Mouse (Mus musculus) hindbrain, postnatal 0 days (tissue): ENCODE measurements around the gene Arhgef17. TPM values are rescaled to one million over a fixed set of nuclear protein-coding genes. Genes with fewer than 3 reads are reported as not detected.
A peak's percentile ranks its signal among the peaks of the same experiment; 100 is the strongest.

Experiments used
- ATAC-seq: fragments of 200-750 bp; cut with Nextera tagmentation; 2 replicates; pipeline ENCODE4 v1.8.0; 2017; ENCODE audit warnings: mild to moderate bottlenecking, moderate TSS enrichment, moderate library complexity
- DNase-seq: peaks from one replicate; pipeline ENCODE4 v3.0.0-alpha.2; 2015; ENCODE audit warnings: low spot score
- H3K27ac ChIP-seq: fragments of 300-500 bp; sonication (generic); 2 replicates; pipeline ENCODE4 v1.5.1; 2014; ENCODE audit warnings: mild to moderate bottlenecking
- H3K27me3 ChIP-seq: fragments of 300-500 bp; sonication (generic); 2 replicates; pipeline ENCODE4 v1.6.1; 2014; ENCODE audit warnings: low read length, mixed read lengths; ENCODE audit not compliant: insufficient read depth
- H3K36me3 ChIP-seq: fragments of 300-500 bp; sonication (generic); 2 replicates; pipeline ENCODE4 v1.6.1; 2014; ENCODE audit warnings: low read length, mixed read lengths; ENCODE audit not compliant: insufficient read depth
- H3K4me1 ChIP-seq: fragments of 300-500 bp; sonication (generic); 2 replicates; pipeline ENCODE4 v1.6.1; 2014; ENCODE audit warnings: antibody characterized with exemption, low read length, mixed read lengths; ENCODE audit not compliant: insufficient read depth
- H3K4me2 ChIP-seq: fragments of 300-500 bp; sonication (generic); 2 replicates; pipeline ENCODE4 v1.6.1; 2014; ENCODE audit warnings: low read depth, mild to moderate bottlenecking, low read length, moderate library complexity, mixed read lengths
- H3K4me3 ChIP-seq: fragments of 300-500 bp; sonication (generic); 2 replicates; pipeline ENCODE4 v1.5.1; 2014; ENCODE audit warnings: low read length
- H3K9ac ChIP-seq: fragments of 300-500 bp; sonication (generic); replicated peaks from 2 replicates; pipeline ENCODE4 v1.6.1; 2014; ENCODE audit warnings: mild to moderate bottlenecking, low read length, moderate library complexity, mixed read lengths
- H3K9me3 ChIP-seq: fragments of 300-500 bp; sonication (generic); 2 replicates; pipeline ENCODE4 v1.6.1; 2016; ENCODE audit warnings: low read length, mixed read lengths
- CTCF ChIP-seq: IDR thresholded peaks from 2 replicates; pipeline ENCODE4 v1.5.1; 2016; ENCODE audit warnings: antibody characterized with exemption, control low read depth, low read depth
- WGBS: fragments of 180-500 bp; shearing (Covaris S2); extraction: QIAGEN DNeasy Blood & Tissue Kit; methylation state at CpG from one replicate; pipeline ENCODE4 v1.1.7; 2014; 5-methylcytosine and 5-hydroxymethylcytosine counted together
- polyA plus RNA-seq: library from polyadenylated mRNA; unstranded; fragments of >200 nt; fragmentation: Nextera tagmentation; extraction: Ambion mirVana; gene quantifications from 2 replicates; pipeline ENCODE4 v1.2.1, GENCODE M21; 2015
- total RNA-seq: library from RNA; depleted of rRNA; stranded (reverse); fragments of >200 nt; gene quantifications from 2 replicates; pipeline ENCODE4 v1.2.3, GENCODE M21; 2014

The Arhgef17 gene
- total and polyA plus RNA-seq, 2 experiments from 2014 or later, result 10.1 to 72.3 TPM

- no peak for ATAC-seq
- Histone ChIP-seq H3K27me3 (no peaks in the 10 kb centered on the region), H3K4me3 (no peak overlapping the region), H3K27ac (no peak overlapping the region), H3K9ac (no peak overlapping the region), H3K36me3 (no peaks in the 10 kb centered on the region), H3K4me2 (no peak overlapping the region), H3K9me3 (no peaks in the 10 kb centered on the region), H3K4me1 (no peaks in the 10 kb centered on the region)
- DNase-seq, result no peak
- TF ChIP-seq CTCF, result no peak
- 83% methylated on average over 6 of the region's 6 CpGs for whole genome bisulfite sequencing
Observed at GRCm38 (mm10) chr7:100968376-100968775, 36.5 kb upstream of the Arhgef17 start.

DNA sequence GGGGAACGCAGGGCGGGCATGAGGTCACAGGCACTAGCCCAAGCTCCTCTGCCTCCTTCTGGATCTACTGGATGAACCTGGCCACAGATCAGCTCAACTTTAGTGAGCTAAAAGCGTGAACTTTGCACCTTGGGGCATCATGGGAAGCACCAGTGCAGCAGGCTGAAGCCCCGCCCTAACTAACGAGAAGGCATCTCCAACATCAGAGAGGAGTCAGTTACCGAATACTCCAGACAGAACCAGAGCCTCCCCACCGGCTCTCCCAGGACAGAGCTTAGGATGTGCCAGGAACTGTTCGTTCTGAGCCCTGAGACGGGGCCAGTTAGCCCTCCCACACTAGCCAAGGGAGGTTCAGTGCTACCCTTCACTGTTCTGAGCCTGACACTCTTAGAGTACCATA, 35.9 kb upstream of the Arhgef17 start:
- no peaks in the 10 kb centered on the region for H3K9me3 ChIP-seq
- WGBS, result 85% methylated on average over 9 of the region's 9 CpGs
- no peak overlapping the region for H3K27ac ChIP-seq
- DNase-seq (no peak), ATAC-seq (no peak)
- no peak overlapping the region for H3K4me3 ChIP-seq
- H3K36me3 ChIP-seq, result no peaks in the 10 kb centered on the region
- H3K27me3 ChIP-seq, result no peaks in the 10 kb centered on the region
- no peak overlapping the region for H3K9ac ChIP-seq
- H3K4me2 ChIP-seq, result no peak overlapping the region
- H3K4me1 ChIP-seq, result no peaks in the 10 kb centered on the region
- no peak for TF ChIP-seq CTCF

DNA sequence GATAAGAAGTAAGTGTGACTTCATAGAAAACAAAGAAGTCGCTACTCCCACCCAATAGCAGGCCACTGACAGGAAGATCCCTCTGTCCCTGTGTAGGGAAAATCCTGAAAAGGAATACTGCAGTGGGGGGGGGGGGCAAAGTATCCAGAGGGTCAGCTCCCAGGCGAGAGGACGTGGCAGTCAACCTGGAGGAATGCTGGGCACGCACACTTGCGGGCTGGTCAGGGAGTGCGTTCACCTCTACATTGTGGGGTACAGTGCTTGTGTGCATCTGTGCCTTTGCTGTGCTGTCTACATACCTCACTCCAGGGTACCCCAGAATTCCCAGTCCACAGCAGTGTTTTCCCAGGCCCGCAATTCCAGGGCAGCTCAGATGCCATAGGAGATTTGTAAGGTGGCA, 34.1 kb upstream of the Arhgef17 start:
- H3K36me3 ChIP-seq, result no peaks in the 10 kb centered on the region
- no peak overlapping the region for H3K9ac ChIP-seq
- TF ChIP-seq CTCF, result no peak
- H3K27me3 ChIP-seq, result no peaks in the 10 kb centered on the region
- WGBS, result 83% methylated on average over 7 of the region's 7 CpGs
- no peaks in the 10 kb centered on the region for H3K9me3 ChIP-seq
- no peaks in the 10 kb centered on the region for H3K4me1 ChIP-seq
- H3K4me2 ChIP-seq, result no peak overlapping the region
- no peak for DNase-seq
- no peak overlapping the region for H3K4me3 ChIP-seq
- no peak overlapping the region for H3K27ac ChIP-seq
- no peak for ATAC-seq

GRCm38 (mm10) chr7:100965079-100965478, 33.2 kb upstream of the Arhgef17 start:
- no peak overlapping the region for H3K9ac ChIP-seq
- H3K27ac ChIP-seq, result no peak overlapping the region
- no peak overlapping the region for H3K4me3 ChIP-seq
- H3K4me1 ChIP-seq, result no peaks in the 10 kb centered on the region
- 20% methylated on average over 4 of the region's 4 CpGs for WGBS
- no peaks in the 10 kb centered on the region for H3K9me3 ChIP-seq
- no peaks in the 10 kb centered on the region for H3K36me3 ChIP-seq
- H3K27me3 ChIP-seq, result no peaks in the 10 kb centered on the region
- H3K4me2 ChIP-seq, result no peak overlapping the region
- peak; percentile 56 for DNase-seq
- peak; percentile 86 for TF ChIP-seq CTCF
- peak; percentile 50; the same call in 1 of the 2 replicates for ATAC-seq

GRCm38 (mm10) chr7:100964242-100964641, 32.3 kb upstream of the Arhgef17 start:
- TF ChIP-seq CTCF, result no peak
- ATAC-seq (no peak), DNase-seq (no peak)
- no peaks in the 10 kb centered on the region for H3K27me3 ChIP-seq
- H3K9ac ChIP-seq, result no peak overlapping the region
- 80% methylated on average over 6 of the region's 6 CpGs for WGBS
- no peak overlapping the region for H3K27ac ChIP-seq
- H3K4me2 ChIP-seq, result no peak overlapping the region
- no peaks in the 10 kb centered on the region for H3K4me1 ChIP-seq
- H3K9me3 ChIP-seq, result no peaks in the 10 kb centered on the region
- H3K4me3 ChIP-seq, result no peak overlapping the region
- no peaks in the 10 kb centered on the region for H3K36me3 ChIP-seq

- H3K9me3 ChIP-seq, result no peaks in the 10 kb centered on the region
- ATAC-seq, result no peak
- no peaks in the 10 kb centered on the region for H3K36me3 ChIP-seq
- H3K4me2 ChIP-seq, result no peak overlapping the region
- no peak overlapping the region for H3K9ac ChIP-seq
- no peak for DNase-seq
- WGBS, result 69% methylated on average over 8 of the region's 8 CpGs
- H3K4me1 ChIP-seq, result no peaks in the 10 kb centered on the region
- H3K4me3 ChIP-seq, result no peak overlapping the region
- TF ChIP-seq CTCF, result no peak
- H3K27ac ChIP-seq, result no peak overlapping the region
- no peaks in the 10 kb centered on the region for H3K27me3 ChIP-seq
Observed at GRCm38 (mm10) chr7:100963381-100963780, 31.5 kb upstream of the Arhgef17 start.

- no peak overlapping the region for H3K4me3 ChIP-seq
- no peak overlapping the region for H3K27ac ChIP-seq
- no peaks in the 10 kb centered on the region for H3K27me3 ChIP-seq
- H3K9me3 ChIP-seq, result no peaks in the 10 kb centered on the region
- no peaks in the 10 kb centered on the region for H3K4me1 ChIP-seq
- ATAC-seq (no peak), DNase-seq (no peak)
- H3K4me2 ChIP-seq, result no peak overlapping the region
- TF ChIP-seq CTCF, result no peak
- WGBS, result 69% methylated on average over 7 of the region's 7 CpGs
- no peak overlapping the region for H3K9ac ChIP-seq
- no peaks in the 10 kb centered on the region for H3K36me3 ChIP-seq
Observed at GRCm38 (mm10) chr7:100961146-100961545, 29.2 kb upstream of the Arhgef17 start.
